Mouse (Mus musculus) heart, adult 2 months (tissue): ENCODE results near the gene Ptger1.

Experiments used
- EP300 ChIP-seq: fragments of 200-500 bp; IDR thresholded peaks from 2 replicates; pipeline ENCODE4 v1.6.1; 2011; ENCODE audit warnings: low read depth, low read length, control low read depth; ENCODE audit not compliant: insufficient read depth
- POLR2A ChIP-seq: fragments of 200-500 bp; IDR thresholded peaks from 2 replicates; pipeline ENCODE4 v1.6.1; 2011; ENCODE audit warnings: mild to moderate bottlenecking, low read depth, low read length, control low read depth; ENCODE audit not compliant: insufficient read depth

GRCm38 (mm10) chr8:83689264-83689663 is 22.8 kb downstream of the Ptger1 start:
- TF ChIP-seq EP300 (no peak), POLR2A (no peak)
